Mouse (Mus musculus) right cerebral cortex, postnatal 14 days (tissue): ENCODE results near the gene Lipe.
A peak's percentile ranks its signal among the peaks of the same experiment; 100 is the strongest.
"Not testable (repeated sequence)": the region's sequence is repeated elsewhere in the genome, so short reads cannot be mapped to it uniquely, and the experiment has no call there.

Source experiments
- DNase-seq: peaks from one replicate; pipeline ENCODE4 v3.0.0; 2022

Lipe gene

GRCm38 (mm10) chr7:25398610-25399009 is at the start of gene Lipe:
TSS of gene Lipe (minus strand) at chr7:25398710.
- DNase-seq = no peak

- DNase-seq = no peak
Observed at GRCm38 (mm10) chr7:25440816-25441153, 42.3 kb upstream of the Lipe start.

DNA sequence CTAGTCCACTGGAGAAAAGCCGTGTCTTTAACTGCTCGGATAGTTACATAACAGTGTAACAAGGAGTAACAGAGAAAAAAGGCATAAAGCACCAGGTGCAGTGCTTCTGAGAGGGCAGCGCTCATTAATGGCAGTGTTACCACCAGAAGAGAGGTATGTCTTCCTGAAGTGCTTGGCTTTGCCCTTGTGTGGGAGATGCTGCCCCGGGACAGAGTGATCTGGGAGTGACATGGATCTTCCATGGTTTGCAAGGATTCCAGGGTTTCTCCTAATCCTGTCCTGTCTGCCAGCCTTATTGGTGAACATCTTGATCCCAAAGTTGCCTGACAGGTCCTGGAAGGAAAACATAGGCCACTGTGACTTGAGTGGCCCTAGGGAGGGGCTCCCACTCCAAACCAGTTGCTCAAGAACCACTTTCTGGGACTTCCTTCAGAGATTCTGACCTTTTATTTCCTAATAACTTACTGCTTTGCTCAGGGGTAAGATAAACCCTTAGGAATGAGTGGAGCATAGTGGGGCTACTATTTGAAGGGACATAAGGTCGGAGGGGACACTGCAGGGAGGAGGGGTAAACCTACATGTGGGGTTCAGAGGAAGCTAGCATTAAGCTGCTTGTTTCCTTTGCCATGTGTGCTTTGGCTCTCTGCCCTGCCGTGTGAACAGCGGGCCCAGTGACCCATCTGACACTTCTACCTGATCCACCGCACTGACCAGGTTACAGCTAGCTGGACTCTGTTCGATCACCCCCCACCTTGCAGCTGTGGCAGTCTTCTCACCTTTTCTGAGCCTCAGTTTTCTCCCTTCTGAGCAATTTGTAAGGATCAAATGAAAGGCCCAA is 41.7 kb upstream of the Lipe start:
- no peak for DNase-seq

DNA sequence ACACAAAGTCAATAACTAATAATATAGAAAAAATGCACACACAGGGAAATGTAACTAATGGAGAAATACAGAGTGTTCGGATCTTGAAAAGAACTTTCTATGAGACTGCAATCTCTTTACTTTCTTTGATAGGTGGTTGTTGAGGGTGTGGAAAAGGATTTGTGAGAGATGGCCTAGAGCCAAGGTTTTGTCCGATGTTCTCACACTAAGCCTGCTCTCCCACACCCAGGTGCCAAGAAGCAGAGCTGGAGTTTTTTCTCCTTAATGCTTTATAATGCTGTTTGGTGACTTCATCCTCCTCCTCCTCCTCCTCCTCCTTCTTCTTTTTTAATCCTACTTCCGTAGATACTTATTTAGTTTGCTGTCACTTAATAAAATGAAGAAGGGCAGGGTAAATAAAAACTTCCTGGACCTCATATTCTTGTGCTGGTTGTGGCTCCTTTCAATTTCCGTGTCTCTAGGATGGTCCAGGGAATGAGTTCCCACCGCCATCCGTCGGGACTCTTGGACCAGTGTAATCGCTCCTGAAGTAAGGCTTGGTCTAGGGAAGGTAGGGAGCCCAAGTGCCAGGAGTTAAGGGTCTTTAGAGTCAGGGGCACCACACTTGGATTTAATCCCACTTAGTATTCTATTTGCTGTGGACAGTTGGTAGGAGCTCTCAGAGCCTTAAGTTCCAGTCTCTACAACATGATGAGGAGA is 40.8 kb upstream of the Lipe start:
- no peak for DNase-seq

DNA sequence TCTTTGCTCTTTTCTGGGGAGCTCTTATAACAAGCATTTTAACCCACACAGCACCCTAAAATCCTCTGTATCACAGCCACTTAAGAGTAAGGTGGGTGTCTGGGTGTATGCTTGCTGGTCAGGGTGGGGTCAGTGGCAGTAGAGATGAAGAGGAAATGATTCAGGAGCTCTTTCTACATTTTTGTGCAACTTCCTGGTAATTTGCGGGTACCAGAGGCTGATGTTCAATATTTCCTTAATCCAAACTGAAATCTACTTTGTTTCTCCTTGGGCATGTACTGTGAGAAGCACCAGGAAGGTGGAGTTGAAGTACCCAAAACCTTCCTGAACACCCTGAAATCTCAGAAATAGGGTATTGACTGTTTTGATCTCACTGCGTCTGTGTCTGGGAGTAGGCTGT is 38.2 kb upstream of the Lipe start:
- DNase-seq = no peak

- DNase-seq = no peak
Observed at GRCm38 (mm10) chr7:25436226-25436625, 37.7 kb upstream of the Lipe start.

DNA sequence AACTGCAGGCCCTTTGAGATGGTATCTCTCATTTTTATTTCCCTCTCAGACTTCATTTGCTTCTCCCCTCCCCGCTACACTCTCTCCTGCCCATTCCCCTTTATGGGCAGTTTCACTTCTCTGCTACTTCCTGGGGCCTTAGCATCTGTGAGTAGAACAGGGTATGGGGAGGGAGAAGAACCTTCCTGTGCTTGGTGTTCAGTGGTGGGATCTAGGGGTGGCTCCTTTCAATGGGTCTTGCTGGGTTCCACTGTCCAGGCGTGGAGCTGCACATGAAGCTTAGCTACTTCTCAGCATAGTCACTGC is 37.0 kb upstream of the Lipe start:
- DNase-seq = no peak

- no peak for DNase-seq
Observed at GRCm38 (mm10) chr7:25434654-25435545, 36.4 kb upstream of the Lipe start.

DNA sequence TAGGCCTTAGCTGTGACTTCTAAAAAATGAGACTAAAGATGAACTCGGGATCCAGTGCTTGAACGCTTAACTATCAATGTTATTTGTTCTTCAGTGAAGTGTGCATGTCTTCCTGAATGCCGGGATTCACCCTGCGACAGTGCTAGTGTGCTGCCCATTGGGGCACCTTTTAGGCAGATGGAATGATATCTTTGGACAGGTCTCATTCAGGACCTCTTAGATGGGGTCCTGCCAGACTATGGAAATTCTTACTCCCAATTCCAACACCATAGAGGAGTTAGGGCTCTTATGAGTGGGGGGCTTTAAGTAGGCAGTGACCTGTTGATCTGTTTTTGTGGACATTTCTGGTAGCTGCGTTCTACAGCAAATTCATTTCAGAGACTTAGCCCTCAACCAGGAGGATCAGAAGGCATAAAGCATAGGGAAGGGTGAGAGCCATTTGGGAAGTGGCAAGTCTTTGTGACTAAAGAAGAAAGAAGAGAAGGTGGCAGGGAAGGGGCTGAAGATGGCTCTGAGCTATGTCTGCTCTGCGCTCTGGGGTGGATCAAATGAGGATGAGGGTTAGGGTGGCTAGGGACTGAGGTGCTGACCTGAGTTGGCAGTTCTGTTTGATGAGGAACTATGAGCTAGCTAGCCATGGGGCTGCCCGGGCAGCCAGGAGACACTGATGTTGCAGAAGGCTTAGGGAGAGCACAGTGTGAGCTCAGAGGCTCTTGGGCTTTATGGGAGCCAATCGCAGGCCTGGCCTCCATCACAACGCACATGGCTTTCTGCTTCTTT is 35.5 kb upstream of the Lipe start:
- DNase-seq = no peak

DNA sequence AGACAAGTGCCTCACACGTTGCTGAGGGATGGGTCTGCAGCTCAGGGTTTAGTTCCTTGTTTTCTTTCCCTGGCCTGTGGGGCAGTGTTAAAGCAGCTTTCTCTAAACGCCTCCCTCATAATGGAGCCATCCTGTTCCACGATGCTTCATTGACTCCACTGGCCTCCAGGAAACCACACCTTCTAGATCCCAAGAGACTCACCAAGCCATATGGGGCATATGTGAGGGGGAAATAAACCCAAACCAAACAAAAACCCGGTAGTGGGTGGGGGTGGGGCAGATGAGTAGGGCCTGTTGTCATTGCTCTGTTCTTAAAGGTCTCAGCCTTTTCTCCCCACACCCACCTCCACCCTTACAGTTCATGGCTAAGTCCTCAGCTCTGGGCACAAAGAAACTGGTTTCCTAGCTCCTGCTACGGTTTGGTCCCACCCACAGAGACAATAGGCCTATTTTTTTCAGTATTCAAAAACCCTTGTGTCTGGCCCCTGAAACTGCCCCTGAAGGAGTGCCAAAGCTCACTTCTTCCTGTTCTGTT is 34.6 kb upstream of the Lipe start:
- no peak for DNase-seq

DNA sequence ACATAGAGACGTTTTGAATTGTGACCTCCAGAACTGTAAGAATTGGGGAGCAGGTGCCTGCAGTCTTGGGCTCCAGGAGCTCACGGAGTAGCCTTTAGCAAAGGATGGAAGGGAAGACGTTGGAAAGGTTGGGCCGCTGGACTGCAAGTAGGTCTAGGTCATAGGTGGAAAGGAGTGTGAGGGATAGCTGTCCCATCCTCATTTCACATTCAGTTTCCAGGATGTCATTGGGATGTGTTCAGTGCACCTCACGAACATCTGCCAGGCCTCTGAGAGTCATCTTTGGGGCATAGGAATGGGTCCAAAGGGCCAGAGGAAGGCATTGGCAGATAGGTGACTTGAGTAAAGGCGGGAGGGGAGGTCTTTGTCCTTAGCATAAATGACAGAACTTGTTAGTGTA is 33.9 kb upstream of the Lipe start:
- DNase-seq = no peak

GRCm38 (mm10) chr7:25429886-25430784 is 31.6 kb upstream of the Lipe start:
- DNase-seq = no peak

DNA sequence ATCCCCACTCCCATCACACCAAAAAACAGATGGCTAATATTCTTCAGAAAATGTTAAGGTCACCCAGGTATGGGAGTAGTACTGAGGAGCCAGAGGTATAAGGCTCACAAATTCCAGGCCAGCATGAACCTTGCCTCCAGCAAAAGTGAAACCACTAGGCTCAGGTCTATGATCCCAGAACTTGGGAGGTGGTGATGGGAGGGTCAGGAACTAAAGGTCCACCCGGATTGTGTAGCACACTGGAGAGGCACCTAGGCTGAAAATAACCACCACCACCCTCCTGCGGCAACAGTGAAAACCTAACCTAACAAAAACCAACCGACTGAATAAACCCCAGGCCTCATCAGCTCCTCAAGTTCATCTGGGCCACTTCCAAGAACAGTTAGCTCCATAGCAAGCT is 29.8 kb upstream of the Lipe start:
- no peak for DNase-seq

- no peak for DNase-seq
Observed at GRCm38 (mm10) chr7:25427144-25427543, 28.6 kb upstream of the Lipe start.

GRCm38 (mm10) chr7:25426380-25426779 is 27.9 kb upstream of the Lipe start:
- not testable (repeated sequence) for DNase-seq

DNA sequence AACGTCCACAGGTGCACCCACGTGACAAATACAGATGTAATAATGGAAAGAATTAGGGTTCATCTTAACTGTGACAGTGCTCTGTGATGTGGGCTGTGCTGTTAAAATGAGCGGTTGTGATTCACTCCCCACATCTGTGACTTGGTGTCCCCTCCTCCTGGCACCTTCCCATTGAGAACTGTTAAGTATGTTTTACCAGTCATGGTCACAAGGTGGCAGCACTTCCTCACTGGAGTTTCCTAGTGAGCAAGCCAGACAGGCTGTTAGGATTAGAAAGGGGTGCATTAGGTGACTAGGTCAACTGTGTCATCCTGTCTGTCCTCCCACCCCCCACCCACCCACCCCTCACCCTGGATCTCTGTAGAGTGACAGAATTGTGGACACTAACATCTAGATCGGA is 25.9 kb upstream of the Lipe start:
- DNase-seq = peak; percentile 85

DNA sequence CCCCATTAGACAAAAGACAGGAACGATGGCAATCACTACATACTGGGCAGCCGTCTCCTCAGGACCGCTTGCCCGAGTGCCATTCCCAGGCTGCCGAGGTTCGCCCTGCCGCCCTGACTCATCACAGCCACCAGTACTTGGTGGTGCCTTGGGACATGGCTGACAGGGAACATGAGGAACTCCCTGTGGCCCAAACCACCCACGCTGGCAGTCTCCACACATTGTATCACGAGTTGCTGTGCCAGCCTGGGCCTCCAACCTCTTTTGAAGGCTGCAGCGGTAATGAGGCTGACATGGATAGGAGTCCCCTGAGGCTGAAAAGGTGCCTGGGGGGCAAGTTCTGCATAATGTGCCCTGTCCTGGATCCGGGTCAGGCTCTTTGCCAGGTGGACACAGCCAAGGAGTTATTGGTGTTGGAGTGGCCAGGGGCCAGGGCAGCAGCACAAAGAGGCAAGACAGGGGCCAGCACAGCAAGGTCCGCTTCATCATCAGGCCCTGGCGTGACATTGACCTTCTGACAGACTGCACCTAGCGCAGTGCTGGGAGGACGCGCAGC is 23.9 kb upstream of the Lipe start:
- no peak for DNase-seq

DNA sequence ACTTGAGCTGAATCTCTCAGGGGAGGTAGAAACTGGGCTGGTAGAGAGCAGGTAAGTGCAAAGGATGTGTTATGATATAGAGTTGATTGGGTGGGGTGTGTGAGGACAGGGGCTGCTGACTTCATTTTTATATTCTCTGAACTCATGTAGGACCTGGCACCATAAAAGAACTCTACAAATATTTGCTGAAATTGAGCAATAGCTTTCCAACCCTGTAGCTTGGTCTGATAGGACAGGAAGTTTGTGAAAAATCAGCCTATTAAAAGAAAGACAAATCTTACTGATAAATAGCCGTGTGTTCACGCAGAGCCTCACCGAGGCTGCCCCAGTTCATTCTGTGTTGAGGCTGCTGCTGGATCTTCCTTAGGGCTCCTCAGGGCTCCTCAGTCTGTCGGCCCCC is 21.4 kb upstream of the Lipe start:
- no peak for DNase-seq

GRCm38 (mm10) chr7:25419536-25419935 is 21.0 kb upstream of the Lipe start:
- no peak for DNase-seq

DNA sequence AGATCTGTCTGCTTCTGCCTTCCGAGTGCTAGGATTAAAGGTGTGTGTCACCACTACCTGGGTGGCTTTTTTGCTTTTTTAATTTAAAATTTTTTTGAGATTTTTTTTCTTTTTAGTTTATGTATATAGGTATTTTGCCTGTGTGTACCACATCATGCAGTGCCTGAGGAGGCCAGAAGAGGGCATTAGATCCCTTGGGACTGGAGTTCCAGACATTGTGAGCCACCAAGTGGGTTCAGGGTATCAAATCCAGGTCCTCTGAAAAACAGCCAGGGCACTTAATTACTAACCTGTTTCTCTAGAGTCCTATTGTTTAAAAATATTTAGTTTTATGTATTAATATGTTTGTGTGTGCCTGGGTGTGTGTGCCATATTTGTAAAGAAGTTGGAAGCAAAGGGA is 19.1 kb upstream of the Lipe start:
- peak; percentile 41 for DNase-seq

DNA sequence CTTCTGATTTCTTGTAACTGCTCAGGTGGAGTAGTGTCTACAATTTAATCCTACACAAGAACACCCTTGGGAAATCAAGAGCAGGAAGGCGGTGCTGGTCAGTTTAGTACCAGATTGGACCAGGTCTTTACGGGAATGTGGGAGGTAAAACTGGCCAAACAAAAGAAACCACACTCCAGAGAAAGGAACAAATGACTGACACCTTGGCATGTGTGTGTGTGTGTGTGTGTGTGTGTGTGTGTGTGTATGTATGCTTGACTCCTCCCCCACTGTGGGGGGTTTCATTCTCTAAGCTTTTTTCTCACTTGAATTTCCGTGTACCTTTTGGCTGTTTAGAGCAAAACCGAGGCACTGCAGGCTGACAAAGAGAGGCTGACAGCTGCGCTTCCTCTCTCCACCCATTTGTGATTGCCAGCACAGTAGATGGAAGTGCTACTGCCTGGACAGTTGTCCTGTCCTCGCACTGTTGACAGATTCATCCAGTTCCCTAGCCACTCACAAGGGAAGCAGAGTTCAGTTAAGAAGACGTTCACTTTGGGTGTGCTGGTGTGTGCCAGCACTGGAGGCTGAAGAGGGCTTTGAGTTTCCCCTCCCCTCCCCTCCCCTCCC is 14.4 kb upstream of the Lipe start, which contains the start of gene Cxcl17:
Gene Cxcl17, minus strand, starts transcription at position 54 of the 609 bp plus-strand sequence.
- DNase-seq = no peak
